Mouse (Mus musculus): ENCODE results near the gene Gm4869.
A peak's percentile ranks its signal among the peaks of the same experiment; 100 is the strongest.
"Not testable (repeated sequence)": the region's sequence is repeated elsewhere in the genome, so short reads cannot be mapped to it uniquely, and the experiment has no call there.

Gm4869 gene

GRCm38 (mm10) chr5:140445345-140445744, at the start of gene Gm4869:
Gene Gm4869, plus strand, starts transcription at chr5:140445645.
- no peak for DNase-seq (ENCODE audit: low spot score)

- DNase-seq (ENCODE audit: low spot score) = no peak
Observed at GRCm38 (mm10) chr5:140396166-140396940, 49.1 kb upstream of the Gm4869 start.

- no peak for DNase-seq (ENCODE audit: low spot score)
Observed at GRCm38 (mm10) chr5:140402640-140403270, 42.7 kb upstream of the Gm4869 start.

- no peak for DNase-seq (ENCODE audit: low spot score)
Observed at GRCm38 (mm10) chr5:140405126-140405525, 40.3 kb upstream of the Gm4869 start.

- DNase-seq (ENCODE audit: low spot score) = no peak
Observed at GRCm38 (mm10) chr5:140406666-140407065, 38.8 kb upstream of the Gm4869 start.

- DNase-seq (ENCODE audit: low spot score) = no peak
Observed at GRCm38 (mm10) chr5:140408801-140409200, 36.6 kb upstream of the Gm4869 start.

GRCm38 (mm10) chr5:140411339-140411738, 34.1 kb upstream of the Gm4869 start:
- DNase-seq (ENCODE audit: low spot score) = no peak

- no peak for DNase-seq (ENCODE audit: low spot score)
Observed at GRCm38 (mm10) chr5:140414647-140415046, 30.8 kb upstream of the Gm4869 start.

GRCm38 (mm10) chr5:140418106-140418488, 27.3 kb upstream of the Gm4869 start:
- DNase-seq (ENCODE audit: low spot score) = no peak

- peak; percentile 85 for DNase-seq (ENCODE audit: low spot score)
Observed at GRCm38 (mm10) chr5:140418489-140419441, 26.7 kb upstream of the Gm4869 start, which contains the start of gene Eif3b. Gene Eif3b, plus strand, starts transcription at chr5:140419328.

GRCm38 (mm10) chr5:140419442-140420080, 25.9 kb upstream of the Gm4869 start:
- no peak for DNase-seq (ENCODE audit: low spot score)

GRCm38 (mm10) chr5:140420616-140421015, 24.8 kb upstream of the Gm4869 start:
- DNase-seq (ENCODE audit: low spot score) = no peak

- no peak for DNase-seq (ENCODE audit: low spot score)
Observed at GRCm38 (mm10) chr5:140425016-140425783, 20.2 kb upstream of the Gm4869 start.

GRCm38 (mm10) chr5:140439117-140439516, 6.3 kb upstream of the Gm4869 start:
- DNase-seq (ENCODE audit: low spot score) = not testable (repeated sequence)

GRCm38 (mm10) chr5:140441406-140441805, 4.0 kb upstream of the Gm4869 start:
- DNase-seq (ENCODE audit: low spot score) = no peak

GRCm38 (mm10) chr5:140444012-140444411, 1.4 kb upstream of the Gm4869 start:
- no peak for DNase-seq (ENCODE audit: low spot score)

- DNase-seq (ENCODE audit: low spot score) = no peak
Observed at GRCm38 (mm10) chr5:140446054-140446453, 609 bp downstream of the Gm4869 start.

GRCm38 (mm10) chr5:140454488-140454887, 9.0 kb downstream of the Gm4869 start:
- DNase-seq (ENCODE audit: low spot score) = no peak

- no peak for DNase-seq (ENCODE audit: low spot score)
Observed at GRCm38 (mm10) chr5:140455466-140455865, 10.0 kb downstream of the Gm4869 start.

GRCm38 (mm10) chr5:140461476-140461875, 16.0 kb downstream of the Gm4869 start:
- DNase-seq (ENCODE audit: low spot score) = no peak

GRCm38 (mm10) chr5:140463151-140463550, 17.7 kb downstream of the Gm4869 start:
- not testable (repeated sequence) for DNase-seq (ENCODE audit: low spot score)
